Mouse (Mus musculus) testis, postnatal 14 days (tissue): Measurements from ENCODE around the gene Ap5s1.

Experiments used
- DNase-seq: peaks from one replicate; pipeline ENCODE4 v3.0.0; 2021; ENCODE audit warnings: low spot score

Ap5s1 gene

GRCm38 (mm10) chr2:131187602-131187922, 19.3 kb upstream of the Ap5s1 start:
- DNase-seq, result no peak

GRCm38 (mm10) chr2:131188311-131188710, 18.6 kb upstream of the Ap5s1 start:
- DNase-seq, result no peak

GRCm38 (mm10) chr2:131189521-131190309, 17.2 kb upstream of the Ap5s1 start:
- DNase-seq, result no peak

- no peak for DNase-seq
These were observed 16.4 kb upstream of the Ap5s1 start for GRCm38 (mm10) chr2:131190344-131191004.

GRCm38 (mm10) chr2:131191005-131191390, 15.9 kb upstream of the Ap5s1 start:
- no peak for DNase-seq

- no peak for DNase-seq
These were observed 10.1 kb upstream of the Ap5s1 start for GRCm38 (mm10) chr2:131196606-131197316.

- DNase-seq, result no peak
These were observed 6.2 kb upstream of the Ap5s1 start for GRCm38 (mm10) chr2:131200710-131201109.

- no peak for DNase-seq
These were observed 5.6 kb upstream of the Ap5s1 start for GRCm38 (mm10) chr2:131201262-131201661.

- DNase-seq, result no peak
These were observed 3.0 kb upstream of the Ap5s1 start for GRCm38 (mm10) chr2:131203816-131204409.

- DNase-seq, result peak; percentile 87
These were observed 2.4 kb upstream of the Ap5s1 start for GRCm38 (mm10) chr2:131204410-131204981.

GRCm38 (mm10) chr2:131205521-131206182, 1.2 kb upstream of the Ap5s1 start:
- no peak for DNase-seq

- DNase-seq, result no peak
These were observed 1.5 kb downstream of the Ap5s1 start for GRCm38 (mm10) chr2:131208356-131208755.

GRCm38 (mm10) chr2:131209125-131209795, 2.4 kb downstream of the Ap5s1 start:
- peak; percentile 77 for DNase-seq

GRCm38 (mm10) chr2:131209969-131210792, 3.3 kb downstream of the Ap5s1 start:
- DNase-seq, result peak; percentile 94

GRCm38 (mm10) chr2:131211026-131211615, 4.2 kb downstream of the Ap5s1 start:
- DNase-seq, result no peak

GRCm38 (mm10) chr2:131213773-131214172, 6.9 kb downstream of the Ap5s1 start:
- no peak for DNase-seq

GRCm38 (mm10) chr2:131215941-131216858, 9.3 kb downstream of the Ap5s1 start:
- DNase-seq, result no peak

GRCm38 (mm10) chr2:131220030-131220429, 13.2 kb downstream of the Ap5s1 start:
- DNase-seq, result peak; percentile 71
